Mouse (Mus musculus): ENCODE measurements around the gene Kpna4.

- TF ChIP-seq HCFC1 (IDR thresholded peaks at IDR 0.05; ENCODE audit: borderline replicate concordance, insufficient read depth, low read length) (no peak), CHD2 (IDR thresholded peaks at IDR 0.05; ENCODE audit: low read depth, low read length) (no peak), ZC3H11A (IDR thresholded peaks at IDR 0.05; ENCODE audit: borderline replicate concordance, low read depth, low read length) (no peak)
Measured at GRCm38 (mm10) chr3:69130973-69131372, 4.1 kb upstream of the Kpna4 start.

Data from ES-E14 (cell line).